Mouse (Mus musculus): ENCODE measurements around the gene Ecm2. TPM values are rescaled to one million over a fixed set of nuclear protein-coding genes. Genes with fewer than 3 reads are reported as not detected.
A peak's percentile ranks its signal among the peaks of the same experiment; 100 is the strongest.

Gene Ecm2
- polyA plus RNA-seq, 1 experiment from 2014 or later = 3.1 TPM

DNA sequence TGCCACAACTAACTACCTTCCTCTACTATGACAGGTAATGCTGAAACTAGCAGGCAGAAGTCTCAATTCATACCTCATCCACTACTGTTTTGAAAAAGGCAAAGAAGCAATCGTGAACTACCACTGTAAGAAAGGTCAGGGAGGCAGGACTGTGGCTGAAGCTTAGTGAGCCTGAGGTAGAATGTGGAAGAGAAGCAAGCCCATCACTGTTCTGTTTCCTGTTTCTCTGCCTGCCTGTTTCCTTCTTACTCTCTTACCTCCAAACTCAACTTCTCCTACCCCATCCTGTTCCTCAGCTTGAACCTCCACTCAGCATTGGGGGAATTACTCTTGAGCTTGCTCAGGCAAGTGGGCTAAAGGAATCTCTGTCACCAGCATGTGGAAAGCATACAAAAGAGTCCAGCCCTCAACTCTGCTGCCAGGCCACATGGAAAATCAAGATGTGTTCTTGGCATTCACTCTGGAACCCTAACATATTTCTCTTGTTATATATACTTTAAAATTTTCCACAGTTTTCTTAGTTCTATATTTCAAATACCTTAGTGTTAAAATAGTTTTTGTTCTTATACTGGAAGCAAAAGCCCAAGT, 43.0 kb downstream of the Ecm2 start:
- ATAC-seq = no peak
- Histone ChIP-seq H3K4me2 (replicated peaks; ENCODE audit: low read depth, low read length) (no peak overlapping the region), H3K27me3 (replicated peaks; ENCODE audit: insufficient read depth, low read length) (no peaks in the 10 kb centered on the region), H3K27ac (ENCODE audit: low read length) (no peak overlapping the region), H3K9ac (replicated peaks; ENCODE audit: low read depth) (no peak overlapping the region), H3K36me3 (ENCODE audit: insufficient read depth, low read length) (no peaks in the 10 kb centered on the region), H3K4me1 (ENCODE audit: insufficient read depth, low read depth, low read length) (no peaks in the 10 kb centered on the region), H3K4me3 (ENCODE audit: low read depth, low read length) (no peak overlapping the region), H3K9me3 (ENCODE audit: low read length) (no peaks in the 10 kb centered on the region)
- DNase-seq (ENCODE audit: low spot score) = no peak
- 71% methylated on average over 1 of the region's 1 CpGs for WGBS
- TF ChIP-seq CTCF (IDR thresholded peaks at IDR 0.05) (no peak), EP300 (IDR thresholded peaks at IDR 0.05) (no peak)

DNA sequence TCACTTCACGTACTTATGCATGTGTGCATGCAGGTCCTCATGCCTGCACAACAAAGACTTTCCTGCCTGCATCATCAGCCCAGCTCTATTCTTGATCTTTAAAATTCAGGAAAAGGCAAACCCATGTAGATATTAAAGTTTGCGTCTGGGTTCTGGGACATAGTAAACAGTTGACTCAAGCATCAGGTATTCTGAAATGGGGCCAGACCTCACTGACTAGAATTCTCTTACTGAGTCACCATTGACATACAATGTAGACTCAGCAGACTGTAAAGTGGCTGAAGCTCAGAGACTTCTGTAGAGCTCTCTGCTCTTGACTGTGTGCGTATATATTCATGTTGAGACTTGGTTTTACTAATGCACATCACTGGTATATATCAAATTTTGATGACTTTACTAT, 45.0 kb downstream of the Ecm2 start:
- ATAC-seq (no peak), DNase-seq (ENCODE audit: low spot score) (no peak)
- H3K4me2 ChIP-seq (replicated peaks; ENCODE audit: low read depth, low read length) = no peak overlapping the region
- H3K27me3 ChIP-seq (replicated peaks; ENCODE audit: insufficient read depth, low read length) = no peaks in the 10 kb centered on the region
- no peaks in the 10 kb centered on the region for H3K36me3 ChIP-seq (ENCODE audit: insufficient read depth, low read length)
- 81% methylated on average over 3 of the region's 3 CpGs for WGBS
- H3K4me3 ChIP-seq (ENCODE audit: low read depth, low read length) = no peak overlapping the region
- TF ChIP-seq CTCF (IDR thresholded peaks at IDR 0.05) (no peak), EP300 (IDR thresholded peaks at IDR 0.05) (no peak)
- H3K27ac ChIP-seq (ENCODE audit: low read length) = no peak overlapping the region
- no peaks in the 10 kb centered on the region for H3K4me1 ChIP-seq (ENCODE audit: insufficient read depth, low read depth, low read length)
- no peak overlapping the region for H3K9ac ChIP-seq (replicated peaks; ENCODE audit: low read depth)
- no peaks in the 10 kb centered on the region for H3K9me3 ChIP-seq (ENCODE audit: low read length)

GRCm38 (mm10) chr13:49554519-49554918, 49.9 kb downstream of the Ecm2 start:
- Histone ChIP-seq H3K36me3 (ENCODE audit: insufficient read depth, low read length) (no peaks in the 10 kb centered on the region), H3K27ac (ENCODE audit: low read length) (no peak overlapping the region), H3K27me3 (replicated peaks; ENCODE audit: insufficient read depth, low read length) (no peaks in the 10 kb centered on the region), H3K4me3 (ENCODE audit: low read depth, low read length) (no peak overlapping the region), H3K4me1 (ENCODE audit: insufficient read depth, low read depth, low read length) (no peaks in the 10 kb centered on the region), H3K9ac (replicated peaks; ENCODE audit: low read depth) (no peak overlapping the region), H3K4me2 (replicated peaks; ENCODE audit: low read depth, low read length) (no peak overlapping the region), H3K9me3 (ENCODE audit: low read length) (no peaks in the 10 kb centered on the region)
- DNase-seq (ENCODE audit: low spot score) (no peak), ATAC-seq (no peak)
- TF ChIP-seq EP300 (IDR thresholded peaks at IDR 0.05) = no peak
- TF ChIP-seq CTCF (IDR thresholded peaks at IDR 0.05) = no peak
- 71% methylated on average over 5 of the region's 5 CpGs for WGBS

DNA sequence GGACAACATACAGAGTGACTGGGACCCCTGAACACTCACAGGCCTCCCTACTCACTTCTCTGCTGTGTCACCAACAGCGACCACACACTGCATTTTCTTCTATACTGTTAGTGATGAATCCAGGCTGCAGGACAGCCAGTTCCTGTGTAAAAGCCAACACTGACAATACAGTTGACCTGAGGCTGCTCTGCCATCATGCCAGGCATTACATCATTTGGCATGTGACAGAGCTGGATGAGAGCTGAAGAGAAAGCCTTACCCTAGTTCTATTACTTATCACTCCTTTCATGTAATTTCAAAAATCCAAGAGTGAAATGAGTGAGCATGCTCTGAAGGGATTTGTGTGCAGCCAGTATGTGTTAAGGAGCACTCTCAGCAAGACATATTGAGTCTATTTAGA, 51.6 kb downstream of the Ecm2 start:
- Histone ChIP-seq H3K4me3 (ENCODE audit: low read depth, low read length) (no peak overlapping the region), H3K27ac (ENCODE audit: low read length) (no peak overlapping the region), H3K9ac (replicated peaks; ENCODE audit: low read depth) (no peak overlapping the region), H3K36me3 (ENCODE audit: insufficient read depth, low read length) (no peaks in the 10 kb centered on the region), H3K4me2 (replicated peaks; ENCODE audit: low read depth, low read length) (no peak overlapping the region), H3K4me1 (ENCODE audit: insufficient read depth, low read depth, low read length) (no peaks in the 10 kb centered on the region), H3K27me3 (replicated peaks; ENCODE audit: insufficient read depth, low read length) (no peaks in the 10 kb centered on the region), H3K9me3 (ENCODE audit: low read length) (no peaks in the 10 kb centered on the region)
- DNase-seq (ENCODE audit: low spot score) (no peak), ATAC-seq (peak; percentile 25; the same call in 1 of the 2 replicates)
- TF ChIP-seq CTCF (IDR thresholded peaks at IDR 0.05) (no peak), EP300 (IDR thresholded peaks at IDR 0.05) (no peak)
- WGBS = 35% methylated on average over 1 of the region's 1 CpGs

DNA sequence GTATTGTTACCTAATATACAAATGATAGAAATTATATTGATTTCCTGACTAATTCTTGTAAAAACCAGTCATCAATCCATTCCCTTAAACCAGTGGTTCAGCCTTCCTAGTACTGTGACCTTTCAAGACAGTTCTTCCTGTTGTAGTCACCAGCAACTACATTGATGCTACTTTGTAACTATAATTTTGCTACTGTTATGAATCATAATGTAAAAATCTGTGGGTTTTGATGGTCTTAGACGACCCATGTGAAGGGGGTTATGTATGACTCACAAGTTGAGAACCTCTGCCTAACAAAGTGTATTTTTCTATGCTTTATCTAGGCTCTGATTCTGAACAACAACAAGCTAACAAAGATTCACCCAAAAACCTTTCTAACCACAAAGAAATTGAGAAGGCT, 52.3 kb downstream of the Ecm2 start:
- H3K9ac ChIP-seq (replicated peaks; ENCODE audit: low read depth) = no peak overlapping the region
- H3K4me3 ChIP-seq (ENCODE audit: low read depth, low read length) = no peak overlapping the region
- DNase-seq (ENCODE audit: low spot score) (no peak), ATAC-seq (no peak)
- H3K27ac ChIP-seq (ENCODE audit: low read length) = no peak overlapping the region
- no peak for TF ChIP-seq CTCF (IDR thresholded peaks at IDR 0.05)
- no peak for TF ChIP-seq EP300 (IDR thresholded peaks at IDR 0.05)
- no peak overlapping the region for H3K4me2 ChIP-seq (replicated peaks; ENCODE audit: low read depth, low read length)
- H3K36me3 ChIP-seq (ENCODE audit: insufficient read depth, low read length) = no peaks in the 10 kb centered on the region
- H3K4me1 ChIP-seq (ENCODE audit: insufficient read depth, low read depth, low read length) = no peaks in the 10 kb centered on the region
- no peaks in the 10 kb centered on the region for H3K9me3 ChIP-seq (ENCODE audit: low read length)
- no peaks in the 10 kb centered on the region for H3K27me3 ChIP-seq (replicated peaks; ENCODE audit: insufficient read depth, low read length)
- WGBS = 44% methylated on average over 1 of the region's 1 CpGs

DNA sequence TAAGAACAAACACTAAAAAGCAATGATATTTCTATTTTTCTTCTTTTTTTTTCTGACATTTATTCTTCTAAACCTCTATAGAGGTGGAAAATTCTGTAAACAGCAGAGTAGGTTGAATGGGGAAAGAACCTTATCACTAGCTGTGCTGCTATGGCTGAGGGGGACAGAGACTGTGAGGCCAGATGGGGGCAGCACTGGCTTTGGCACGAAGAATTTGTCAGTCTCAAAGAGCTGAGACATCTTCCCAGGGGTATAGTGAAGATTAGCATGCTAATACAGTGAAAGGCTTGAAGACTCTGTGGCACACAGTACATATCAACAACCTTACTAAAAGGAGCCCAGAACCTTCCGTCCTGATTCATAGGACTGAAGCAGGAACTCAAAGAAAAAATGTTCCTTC, 54.6 kb downstream of the Ecm2 start:
- 47% methylated on average over 2 of the region's 2 CpGs for WGBS
- TF ChIP-seq EP300 (IDR thresholded peaks at IDR 0.05) = no peak
- TF ChIP-seq CTCF (IDR thresholded peaks at IDR 0.05) = peak; percentile 71
- ATAC-seq (peak; percentile 35), DNase-seq (ENCODE audit: low spot score) (peak; percentile 42)
- Histone ChIP-seq H3K27me3 (replicated peaks; ENCODE audit: insufficient read depth, low read length) (no peaks in the 10 kb centered on the region), H3K27ac (ENCODE audit: low read length) (no peak overlapping the region), H3K4me1 (ENCODE audit: insufficient read depth, low read depth, low read length) (no peaks in the 10 kb centered on the region), H3K9me3 (ENCODE audit: low read length) (no peaks in the 10 kb centered on the region), H3K4me3 (ENCODE audit: low read depth, low read length) (no peak overlapping the region), H3K9ac (replicated peaks; ENCODE audit: low read depth) (no peak overlapping the region), H3K36me3 (ENCODE audit: insufficient read depth, low read length) (no peaks in the 10 kb centered on the region), H3K4me2 (replicated peaks; ENCODE audit: low read depth, low read length) (no peak overlapping the region)

DNA sequence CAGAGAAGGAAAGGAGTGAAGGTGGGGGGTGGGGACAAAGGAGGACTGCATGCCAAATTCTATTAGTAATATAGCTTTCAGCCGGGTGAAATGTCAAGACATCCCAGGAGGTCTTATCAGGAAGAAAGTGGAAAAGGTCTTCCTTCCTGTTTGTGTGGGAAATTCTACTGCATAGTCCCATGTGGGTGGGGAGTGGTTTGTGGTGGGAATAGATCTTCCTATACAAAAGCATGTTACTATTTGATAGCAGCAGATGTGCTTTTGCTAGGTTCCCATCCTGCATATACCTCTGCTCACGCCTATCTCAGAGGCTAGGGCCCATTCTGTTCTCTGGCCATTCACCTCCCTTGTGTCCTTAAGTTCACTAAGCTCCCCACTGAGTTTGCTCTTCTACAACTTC, 56.3 kb downstream of the Ecm2 start:
- no peak for ATAC-seq
- no peak overlapping the region for H3K4me2 ChIP-seq (replicated peaks; ENCODE audit: low read depth, low read length)
- H3K27me3 ChIP-seq (replicated peaks; ENCODE audit: insufficient read depth, low read length) = no peaks in the 10 kb centered on the region
- DNase-seq (ENCODE audit: low spot score) = no peak
- TF ChIP-seq CTCF (IDR thresholded peaks at IDR 0.05) (no peak), EP300 (IDR thresholded peaks at IDR 0.05) (no peak)
- no peaks in the 10 kb centered on the region for H3K9me3 ChIP-seq (ENCODE audit: low read length)
- H3K4me1 ChIP-seq (ENCODE audit: insufficient read depth, low read depth, low read length) = no peaks in the 10 kb centered on the region
- no peak overlapping the region for H3K4me3 ChIP-seq (ENCODE audit: low read depth, low read length)
- H3K9ac ChIP-seq (replicated peaks; ENCODE audit: low read depth) = no peak overlapping the region
- WGBS = 48% methylated on average over 2 of the region's 2 CpGs
- H3K36me3 ChIP-seq (ENCODE audit: insufficient read depth, low read length) = no peaks in the 10 kb centered on the region
- no peak overlapping the region for H3K27ac ChIP-seq (ENCODE audit: low read length)
